Mouse (Mus musculus): ENCODE results near the gene Gm21958. TPM values are rescaled to one million over a fixed set of nuclear protein-coding genes. Genes with fewer than 3 reads are reported as not detected.

Gm21958 gene
- polyA plus RNA-seq, 1 experiment from 2014 or later, result 0.88 TPM

GRCm38 (mm10) chr3:54672111-54672510 is 42.0 kb downstream of the Gm21958 start:
- no peak overlapping the region for H3K4me3 ChIP-seq (replicated peaks; ENCODE audit: low read length)
- H3K9ac ChIP-seq (ENCODE audit: low read length), result no peak overlapping the region
- no peak overlapping the region for H3K4me2 ChIP-seq (ENCODE audit: low read depth, low read length)
- H3K27ac ChIP-seq (ENCODE audit: low read length), result no peak overlapping the region
- 53% methylated on average over 3 of the region's 3 CpGs for WGBS
- 0 out of 2 replicates have a peak, but pooled peaks cover 4% of the 10 kb centered on the region for H3K4me1 ChIP-seq (ENCODE audit: control insufficient read depth, insufficient read depth, low read length)
- H3K27me3 ChIP-seq (ENCODE audit: control insufficient read depth, insufficient read depth, low read length), result peaks cover 14% of the 10 kb centered on the region; the same call in 1 of the 2 replicates
- H3K9me3 ChIP-seq (replicated peaks; ENCODE audit: control insufficient read depth, low read length), result no peaks in the 10 kb centered on the region
- H3K36me3 ChIP-seq (ENCODE audit: control insufficient read depth, insufficient read depth, low read length), result no peaks in the 10 kb centered on the region
- ATAC-seq (ENCODE audit: insufficient read depth, low FRiP score), result no peak

GRCm38 (mm10) chr3:54669559-54669958 is 44.6 kb downstream of the Gm21958 start:
- Histone ChIP-seq H3K4me3 (replicated peaks; ENCODE audit: low read length) (no peak overlapping the region), H3K4me2 (ENCODE audit: low read depth, low read length) (no peak overlapping the region), H3K27me3 (ENCODE audit: control insufficient read depth, insufficient read depth, low read length) (peaks cover 5% of the 10 kb centered on the region; the same call in 1 of the 2 replicates), H3K9me3 (replicated peaks; ENCODE audit: control insufficient read depth, low read length) (no peaks in the 10 kb centered on the region), H3K36me3 (ENCODE audit: control insufficient read depth, insufficient read depth, low read length) (no peaks in the 10 kb centered on the region), H3K27ac (ENCODE audit: low read length) (no peak overlapping the region), H3K9ac (ENCODE audit: low read length) (no peak overlapping the region), H3K4me1 (ENCODE audit: control insufficient read depth, insufficient read depth, low read length) (0 out of 2 replicates have a peak, but pooled peaks cover 4% of the 10 kb centered on the region)
- WGBS, result 88% methylated on average over 6 of the region's 6 CpGs
- ATAC-seq (ENCODE audit: insufficient read depth, low FRiP score), result no peak

- no peak overlapping the region for H3K4me3 ChIP-seq (replicated peaks; ENCODE audit: low read length)
Measured at GRCm38 (mm10) chr3:54668722-54669121, 45.4 kb downstream of the Gm21958 start.

GRCm38 (mm10) chr3:54668141-54668540 is 46.0 kb downstream of the Gm21958 start:
- WGBS, result 61% methylated on average over 3 of the region's 3 CpGs

More at GRCm38 (mm10) chr3:54668722-54669121, 45.4 kb downstream of the Gm21958 start:
- H3K4me2 ChIP-seq (ENCODE audit: low read depth, low read length), result no peak overlapping the region
- H3K27ac ChIP-seq (ENCODE audit: low read length), result no peak overlapping the region
- 72% methylated on average over 6 of the region's 6 CpGs for WGBS
- peaks cover 5% of the 10 kb centered on the region; the same call in 1 of the 2 replicates for H3K27me3 ChIP-seq (ENCODE audit: control insufficient read depth, insufficient read depth, low read length)
- H3K4me1 ChIP-seq (ENCODE audit: control insufficient read depth, insufficient read depth, low read length), result 0 out of 2 replicates have a peak, but pooled peaks cover 4% of the 10 kb centered on the region
- H3K9ac ChIP-seq (ENCODE audit: low read length), result no peak overlapping the region
- ATAC-seq (ENCODE audit: insufficient read depth, low FRiP score), result no peak
- H3K36me3 ChIP-seq (ENCODE audit: control insufficient read depth, insufficient read depth, low read length), result no peaks in the 10 kb centered on the region
- H3K9me3 ChIP-seq (replicated peaks; ENCODE audit: control insufficient read depth, low read length), result no peaks in the 10 kb centered on the region

More at GRCm38 (mm10) chr3:54668141-54668540, 46.0 kb downstream of the Gm21958 start:
- H3K9me3 ChIP-seq (replicated peaks; ENCODE audit: control insufficient read depth, low read length), result no peaks in the 10 kb centered on the region
- H3K27me3 ChIP-seq (ENCODE audit: control insufficient read depth, insufficient read depth, low read length), result peaks cover 5% of the 10 kb centered on the region; the same call in 1 of the 2 replicates
- no peak overlapping the region for H3K4me2 ChIP-seq (ENCODE audit: low read depth, low read length)
- no peaks in the 10 kb centered on the region for H3K36me3 ChIP-seq (ENCODE audit: control insufficient read depth, insufficient read depth, low read length)
- 0 out of 2 replicates have a peak, but pooled peaks cover 4% of the 10 kb centered on the region for H3K4me1 ChIP-seq (ENCODE audit: control insufficient read depth, insufficient read depth, low read length)
- H3K27ac ChIP-seq (ENCODE audit: low read length), result no peak overlapping the region
- no peak for ATAC-seq (ENCODE audit: insufficient read depth, low FRiP score)
- no peak overlapping the region for H3K4me3 ChIP-seq (replicated peaks; ENCODE audit: low read length)
- H3K9ac ChIP-seq (ENCODE audit: low read length), result no peak overlapping the region

Other genes starting within 250 kb of the Gm21958 start
- 88.9 and 92.8 TPM in 2 replicates for gene Supt20, start 21.5 kb downstream of the Gm21958 start, polyA plus RNA-seq (2015; fragmentation: Nextera tagmentation; extraction: Ambion mirVana)
- 87.3 and 90.3 TPM in 2 replicates for gene Exosc8, start 21.0 kb upstream of the Gm21958 start, polyA plus RNA-seq (2015; fragmentation: Nextera tagmentation; extraction: Ambion mirVana)
- 63.6 and 64.9 TPM in 2 replicates for gene Alg5, start 21.2 kb upstream of the Gm21958 start, polyA plus RNA-seq (2015; fragmentation: Nextera tagmentation; extraction: Ambion mirVana)
- 1.1 and 1.3 TPM in 2 replicates for gene Smad9, start 41.2 kb upstream of the Gm21958 start, polyA plus RNA-seq (2015; fragmentation: Nextera tagmentation; extraction: Ambion mirVana)
- gene Rfxap, start 93.4 kb upstream of the Gm21958 start, polyA plus RNA-seq (2015; fragmentation: Nextera tagmentation; extraction: Ambion mirVana), result 19.0 and 19.4 TPM in 2 replicates
- gene Sertm1, start 201.5 kb upstream of the Gm21958 start, polyA plus RNA-seq (2015; fragmentation: Nextera tagmentation; extraction: Ambion mirVana), result 0.10 TPM in 2 replicates